Mouse (Mus musculus): ENCODE results near the gene Psmb1.

DNA sequence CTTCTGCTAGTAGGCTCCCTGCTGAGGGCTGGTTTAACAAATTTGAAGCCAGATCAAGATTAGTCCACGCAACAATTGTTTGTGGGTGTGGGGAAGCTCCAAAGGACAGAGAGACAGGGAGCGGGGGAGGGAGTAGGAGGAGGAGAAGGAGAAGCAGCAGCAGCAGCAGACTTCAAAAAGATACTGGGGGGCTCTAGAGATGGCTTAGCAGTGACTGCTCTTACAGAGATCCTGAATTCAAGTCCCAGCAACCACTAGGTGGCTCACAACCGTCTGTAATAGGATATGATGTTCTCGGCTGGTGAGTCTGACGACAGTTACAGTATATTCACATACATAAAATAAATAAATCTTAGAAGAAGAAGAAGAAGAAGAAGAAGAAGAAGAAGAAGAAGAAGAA is 30.6 kb upstream of the Psmb1 start:
- no peak for TF ChIP-seq POLR2A (IDR thresholded peaks at IDR 0.05; ENCODE audit: control insufficient read depth, low read depth, low read length)
- no peak for TF ChIP-seq CTCF (IDR thresholded peaks at IDR 0.05; ENCODE audit: control insufficient read depth, insufficient read depth, insufficient replicate concordance, low read depth, low read length)
